Mouse (Mus musculus) liver, embryonic 14.5 days (tissue): ENCODE data around the gene Gm9964.

ENCODE experiments used
- CTCF ChIP-seq: IDR thresholded peaks from 2 replicates; pipeline ENCODE4 v1.5.1; 2016; ENCODE audit warnings: antibody characterized with exemption, low read depth, control low read depth
- EP300 ChIP-seq: IDR thresholded peaks from 2 replicates; pipeline ENCODE4 v1.6.1; 2016; ENCODE audit warnings: antibody characterized with exemption, low read depth

DNA sequence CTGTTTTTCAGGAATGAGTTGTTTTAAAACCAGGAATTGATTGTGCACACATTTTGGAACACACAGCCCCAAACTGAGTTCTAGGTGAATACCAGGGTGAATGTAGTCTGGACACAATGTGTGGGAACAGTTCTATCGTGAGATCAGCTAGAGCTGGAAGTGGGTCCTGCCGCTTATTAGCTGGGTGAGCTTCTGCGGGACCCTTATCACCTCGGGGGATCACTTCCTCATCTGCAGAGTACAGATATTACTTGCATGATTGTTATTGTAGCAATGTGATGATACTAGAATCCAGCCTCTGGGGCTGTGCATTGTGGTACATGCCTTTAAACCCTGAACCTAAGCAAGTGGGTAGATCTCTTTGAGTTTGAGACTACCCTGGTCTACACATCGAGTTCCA, 13.8 kb upstream of the Gm9964 start:
- no peak for TF ChIP-seq CTCF
- no peak for TF ChIP-seq EP300
